Mouse (Mus musculus): ENCODE data around the gene Cep131. TPM values are rescaled to one million over a fixed set of nuclear protein-coding genes. Genes with fewer than 3 reads are reported as not detected.

Cep131 gene
- polyA plus RNA-seq, 1 experiment from 2014 or later = 3.1 TPM

DNA sequence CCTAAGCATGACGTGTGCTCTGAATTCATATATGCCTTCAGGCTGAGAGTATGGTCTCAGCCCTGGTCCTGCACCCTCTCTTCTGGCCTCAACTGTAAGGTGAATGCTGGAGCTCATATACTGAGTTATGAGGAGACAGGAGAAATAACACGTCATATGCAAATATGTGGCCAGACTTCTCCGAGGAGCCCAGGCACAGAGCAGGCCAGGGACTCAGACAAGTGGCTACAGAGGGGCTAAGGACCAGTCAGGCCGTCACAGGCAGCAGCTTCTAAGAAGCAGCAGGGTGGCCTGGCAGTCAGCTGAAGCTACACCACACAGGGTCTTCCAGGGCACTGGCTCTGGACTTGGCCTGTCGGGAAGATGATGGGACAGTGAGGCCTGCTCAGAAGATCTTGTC lies 23.3 kb downstream of the Cep131 start:
- no peaks in the 10 kb centered on the region for H3K9me3 ChIP-seq (ENCODE audit: low read length)
- no peak for ATAC-seq

DNA sequence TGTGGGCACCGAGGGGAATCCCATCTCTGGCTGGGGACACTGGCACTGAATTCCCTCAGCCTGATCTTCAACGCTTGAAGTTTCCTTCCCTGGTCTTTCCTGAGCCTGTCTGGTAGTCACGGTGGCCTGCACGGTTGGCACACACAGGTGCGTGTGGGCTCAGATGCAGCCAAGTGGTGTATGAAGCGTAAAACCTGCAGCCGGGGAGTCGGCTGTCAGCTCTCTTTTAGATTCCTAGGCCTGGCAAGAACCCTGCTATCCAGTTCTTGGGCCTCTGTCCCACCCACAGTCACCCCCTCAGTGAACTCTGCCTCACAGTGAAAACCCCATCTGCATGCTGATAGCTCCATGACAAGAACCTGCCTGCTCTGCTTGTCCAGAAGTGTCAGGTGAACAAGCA lies 26.0 kb downstream of the Cep131 start:
- H3K27ac ChIP-seq (ENCODE audit: low read depth) = no peak overlapping the region
- no peak overlapping the region for H3K4me3 ChIP-seq (ENCODE audit: low read depth, low read length)
- no peak overlapping the region for H3K4me2 ChIP-seq (ENCODE audit: low read depth, low read length)
- H3K36me3 ChIP-seq (replicated peaks; ENCODE audit: insufficient read depth, low read length) = no peaks in the 10 kb centered on the region
- no peaks in the 10 kb centered on the region for H3K27me3 ChIP-seq (ENCODE audit: insufficient read depth, low read length)
- 70% methylated on average over 8 of the region's 8 CpGs for WGBS (ENCODE audit: insufficient replicate concordance)
- DNase-seq (no peak), ATAC-seq (no peak)
- no peaks in the 10 kb centered on the region for H3K9me3 ChIP-seq (ENCODE audit: low read length)
- peaks cover 12% of the 10 kb centered on the region for H3K4me1 ChIP-seq (ENCODE audit: insufficient read depth)
- no peak overlapping the region for H3K9ac ChIP-seq (replicated peaks)
- TF ChIP-seq CTCF (IDR thresholded peaks at IDR 0.05; ENCODE audit: low read depth) = no peak
- TF ChIP-seq EP300 (IDR thresholded peaks at IDR 0.05; ENCODE audit: low read depth) = no peak

More for the DNA sequence above, 23.3 kb downstream of the Cep131 start:
- TF ChIP-seq CTCF (IDR thresholded peaks at IDR 0.05; ENCODE audit: low read depth) = no peak
- TF ChIP-seq EP300 (IDR thresholded peaks at IDR 0.05; ENCODE audit: low read depth) = no peak
- no peak overlapping the region for H3K9ac ChIP-seq (replicated peaks)
- WGBS (ENCODE audit: insufficient replicate concordance) = 72% methylated on average over 5 of the region's 5 CpGs
- H3K27me3 ChIP-seq (ENCODE audit: insufficient read depth, low read length) = no peaks in the 10 kb centered on the region
- peak overlapping the region; percentile 35; the same call in 1 of the 2 replicates for H3K4me2 ChIP-seq (ENCODE audit: low read depth, low read length)
- H3K36me3 ChIP-seq (replicated peaks; ENCODE audit: insufficient read depth, low read length) = no peaks in the 10 kb centered on the region
- DNase-seq = no peak
- H3K27ac ChIP-seq (ENCODE audit: low read depth) = peak overlapping the region; percentile 64
- H3K4me1 ChIP-seq (ENCODE audit: insufficient read depth) = peaks cover 13% of the 10 kb centered on the region
- no peak overlapping the region for H3K4me3 ChIP-seq (ENCODE audit: low read depth, low read length)

DNA sequence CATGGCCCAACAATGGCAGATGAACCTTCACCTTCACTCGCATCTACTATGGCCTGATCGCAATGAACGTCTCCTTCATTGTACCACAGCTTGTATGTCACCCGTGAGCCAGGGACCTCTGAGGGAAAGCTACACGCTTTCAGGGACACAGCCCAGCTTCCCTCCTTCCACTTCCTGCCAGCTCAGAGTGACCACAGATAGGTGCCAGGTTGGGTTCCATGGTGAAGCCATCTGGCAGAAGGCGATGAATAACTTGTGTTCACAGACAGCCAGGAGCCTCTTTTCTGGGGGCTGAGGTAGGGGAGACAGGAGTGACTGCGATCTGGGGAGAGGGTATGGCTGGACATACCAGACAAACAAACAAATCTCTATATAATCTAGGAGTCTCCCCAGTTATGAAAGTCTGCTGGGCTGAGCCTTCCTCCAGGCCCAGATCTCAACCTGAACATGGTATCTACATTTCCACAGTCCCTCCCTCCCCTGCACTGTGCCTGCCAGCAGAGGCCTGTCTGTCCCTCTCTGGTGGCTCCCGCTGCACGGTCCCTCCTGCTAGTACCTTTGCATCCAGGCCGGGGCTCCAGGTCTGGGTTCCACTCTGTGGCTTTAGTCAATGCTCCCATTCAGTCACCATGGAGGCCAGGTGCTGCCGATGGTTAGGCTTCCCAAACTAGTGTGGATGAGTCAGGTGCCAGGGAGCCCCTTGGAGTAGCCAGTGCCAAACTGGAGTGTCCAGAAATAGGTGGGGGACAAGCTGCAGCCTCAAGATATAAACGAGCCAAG lies 30.5 kb downstream of the Cep131 start:
- TF ChIP-seq CTCF (IDR thresholded peaks at IDR 0.05; ENCODE audit: low read depth) = no peak
- TF ChIP-seq EP300 (IDR thresholded peaks at IDR 0.05; ENCODE audit: low read depth) = no peak
- no peaks in the 10 kb centered on the region for H3K4me1 ChIP-seq (ENCODE audit: insufficient read depth)
- H3K27ac ChIP-seq (ENCODE audit: low read depth) = no peak overlapping the region
- no peaks in the 10 kb centered on the region for H3K36me3 ChIP-seq (replicated peaks; ENCODE audit: insufficient read depth, low read length)
- ATAC-seq (no peak), DNase-seq (no peak)
- H3K4me3 ChIP-seq (ENCODE audit: low read depth, low read length) = no peak overlapping the region
- no peak overlapping the region for H3K9ac ChIP-seq (replicated peaks)
- WGBS (ENCODE audit: insufficient replicate concordance) = 76% methylated on average over 12 of the region's 12 CpGs
- no peak overlapping the region for H3K4me2 ChIP-seq (ENCODE audit: low read depth, low read length)
- no peaks in the 10 kb centered on the region for H3K9me3 ChIP-seq (ENCODE audit: low read length)
- H3K27me3 ChIP-seq (ENCODE audit: insufficient read depth, low read length) = no peaks in the 10 kb centered on the region

DNA sequence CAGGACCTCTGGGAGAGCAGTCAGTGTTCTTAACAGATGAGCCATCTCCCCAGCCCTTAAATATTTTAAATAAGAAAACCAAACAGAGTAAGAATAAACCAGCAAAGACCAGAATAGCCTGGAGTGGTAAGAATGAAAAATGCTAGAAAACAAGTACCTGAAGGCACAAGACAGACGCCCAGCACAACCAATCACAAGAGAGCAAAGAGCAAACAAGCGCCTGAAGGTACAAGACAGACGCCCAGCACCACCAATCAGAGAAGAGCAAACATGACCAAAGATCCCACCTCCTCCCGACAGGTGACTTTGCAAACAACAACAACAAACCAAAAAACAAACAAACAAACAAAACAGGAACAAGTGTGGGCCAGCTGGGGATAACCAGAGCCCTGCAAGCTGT lies 32.8 kb downstream of the Cep131 start:
- ATAC-seq (no peak), DNase-seq (no peak)
- no peak overlapping the region for H3K27ac ChIP-seq (ENCODE audit: low read depth)
- H3K4me1 ChIP-seq (ENCODE audit: insufficient read depth) = no peaks in the 10 kb centered on the region
- WGBS (ENCODE audit: insufficient replicate concordance) = 74% methylated on average over 4 of the region's 4 CpGs
- H3K27me3 ChIP-seq (ENCODE audit: insufficient read depth, low read length) = peaks cover 2% of the 10 kb centered on the region; the same call in 1 of the 2 replicates
- no peak overlapping the region for H3K4me3 ChIP-seq (ENCODE audit: low read depth, low read length)
- no peaks in the 10 kb centered on the region for H3K36me3 ChIP-seq (replicated peaks; ENCODE audit: insufficient read depth, low read length)
- H3K4me2 ChIP-seq (ENCODE audit: low read depth, low read length) = no peak overlapping the region
- TF ChIP-seq EP300 (IDR thresholded peaks at IDR 0.05; ENCODE audit: low read depth) = no peak
- no peak for TF ChIP-seq CTCF (IDR thresholded peaks at IDR 0.05; ENCODE audit: low read depth)
- H3K9me3 ChIP-seq (ENCODE audit: low read length) = no peaks in the 10 kb centered on the region
- H3K9ac ChIP-seq (replicated peaks) = no peak overlapping the region

DNA sequence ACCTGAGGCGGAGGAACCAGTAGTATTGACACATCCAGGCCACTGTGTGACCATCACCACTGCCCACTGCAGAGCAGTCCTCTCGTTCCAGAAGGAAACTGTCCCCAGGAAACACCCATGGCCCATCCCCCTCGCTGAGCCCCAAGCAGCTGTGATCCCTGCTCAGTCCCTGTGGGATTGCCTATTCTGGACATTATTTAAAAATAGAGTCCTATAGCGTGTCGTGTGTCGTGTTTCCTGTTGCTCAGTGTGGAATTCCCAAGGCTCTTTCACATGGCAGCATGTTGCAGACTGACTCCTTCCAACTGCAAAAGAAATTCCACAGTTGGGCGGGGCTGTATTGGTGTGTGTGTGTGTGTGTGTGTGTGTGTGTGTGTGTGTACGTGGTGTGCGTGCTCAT lies 34.4 kb downstream of the Cep131 start:
- no peak overlapping the region for H3K4me2 ChIP-seq (ENCODE audit: low read depth, low read length)
- 64% methylated on average over 9 of the region's 9 CpGs for WGBS (ENCODE audit: insufficient replicate concordance)
- peaks cover 4% of the 10 kb centered on the region; the same call in 1 of the 2 replicates for H3K4me1 ChIP-seq (ENCODE audit: insufficient read depth)
- ATAC-seq = no peak
- no peak for TF ChIP-seq CTCF (IDR thresholded peaks at IDR 0.05; ENCODE audit: low read depth)
- no peak for TF ChIP-seq EP300 (IDR thresholded peaks at IDR 0.05; ENCODE audit: low read depth)
- no peak overlapping the region for H3K4me3 ChIP-seq (ENCODE audit: low read depth, low read length)
- no peak overlapping the region for H3K9ac ChIP-seq (replicated peaks)
- peaks cover 18% of the 10 kb centered on the region for H3K27me3 ChIP-seq (ENCODE audit: insufficient read depth, low read length)
- H3K27ac ChIP-seq (ENCODE audit: low read depth) = no peak overlapping the region
- no peaks in the 10 kb centered on the region for H3K36me3 ChIP-seq (replicated peaks; ENCODE audit: insufficient read depth, low read length)
- H3K9me3 ChIP-seq (ENCODE audit: low read length) = no peaks in the 10 kb centered on the region
- DNase-seq = no peak

DNA sequence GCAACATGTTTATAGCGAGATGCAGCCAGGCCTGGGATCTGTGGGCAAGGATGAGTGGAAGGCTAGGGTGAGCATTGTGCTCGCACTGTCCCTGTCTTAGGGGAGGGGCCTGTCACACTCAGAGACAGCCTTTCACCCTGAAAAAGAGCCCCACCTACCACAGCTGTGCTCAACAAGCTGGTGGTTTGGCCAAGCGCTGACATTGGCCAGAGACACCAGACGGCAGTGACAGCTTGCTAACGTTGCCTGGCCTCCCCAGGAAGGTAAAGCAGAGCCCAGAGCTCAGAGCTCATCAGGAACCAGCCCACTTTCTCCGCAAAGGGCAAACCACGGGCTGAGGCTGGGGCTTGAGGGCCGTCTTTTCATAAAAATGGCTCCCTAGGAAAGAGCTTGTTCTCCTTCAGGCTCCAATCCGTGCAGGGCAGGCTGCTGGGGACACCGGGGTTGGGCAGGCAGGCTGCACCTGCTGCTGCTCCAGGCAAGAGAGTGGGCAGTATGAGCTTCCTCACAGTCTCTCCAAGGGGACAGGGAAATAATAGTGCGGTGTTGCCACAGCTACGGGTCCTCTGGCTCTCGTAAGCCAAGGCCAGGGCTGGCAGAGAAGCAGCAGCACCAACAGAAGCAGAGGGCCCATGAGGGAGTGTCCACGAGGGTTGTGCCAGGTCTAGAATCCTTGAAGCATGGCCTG lies 35.4 kb downstream of the Cep131 start:
- Histone ChIP-seq H3K36me3 (replicated peaks; ENCODE audit: insufficient read depth, low read length) (no peaks in the 10 kb centered on the region), H3K4me3 (ENCODE audit: low read depth, low read length) (no peak overlapping the region), H3K4me2 (ENCODE audit: low read depth, low read length) (no peak overlapping the region), H3K27ac (ENCODE audit: low read depth) (no peak overlapping the region), H3K4me1 (ENCODE audit: insufficient read depth) (peaks cover 6% of the 10 kb centered on the region; the same call in 1 of the 2 replicates), H3K9ac (replicated peaks) (no peak overlapping the region), H3K9me3 (ENCODE audit: low read length) (no peaks in the 10 kb centered on the region), H3K27me3 (ENCODE audit: insufficient read depth, low read length) (peaks cover 28% of the 10 kb centered on the region)
- WGBS (ENCODE audit: insufficient replicate concordance) = 44% methylated on average over 14 of the region's 14 CpGs
- DNase-seq (no peak), ATAC-seq (no peak; the same call in 1 of the 2 replicates)
- TF ChIP-seq EP300 (IDR thresholded peaks at IDR 0.05; ENCODE audit: low read depth) = no peak

Measured in liver, postnatal 0 days (tissue).